Mouse (Mus musculus): ENCODE results near the gene Baz2b. TPM values are rescaled to one million over a fixed set of nuclear protein-coding genes. Genes with fewer than 3 reads are reported as not detected.
"Not testable (repeated sequence)": the region's sequence is repeated elsewhere in the genome, so short reads cannot be mapped to it uniquely, and the experiment has no call there.

Baz2b gene
- polyA plus RNA-seq, 1 experiment from 2014 or later = 34.0 TPM

DNA sequence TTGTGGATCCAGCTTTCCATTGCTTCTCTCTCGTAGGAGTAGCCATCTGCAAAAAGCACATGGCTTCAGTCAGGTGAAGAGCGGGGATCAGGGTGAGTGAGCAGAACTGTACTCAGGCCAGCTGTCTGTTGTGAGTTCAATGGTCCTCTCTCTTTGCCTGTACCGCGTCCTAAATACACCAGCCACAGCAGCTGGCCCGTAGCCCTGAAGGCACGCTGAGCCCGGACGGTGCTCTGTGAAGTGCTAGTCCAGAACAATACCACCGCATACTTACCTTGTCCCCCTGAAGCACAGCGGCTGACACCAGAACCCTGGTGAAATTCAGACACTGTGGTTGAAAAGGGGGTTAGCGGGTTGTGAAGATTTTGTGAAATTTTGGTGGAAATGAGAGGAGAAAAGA is 356.7 kb downstream of the Baz2b start:
- H3K27ac ChIP-seq (replicated peaks) = no peak overlapping the region
- no peak overlapping the region for H3K4me2 ChIP-seq (replicated peaks; ENCODE audit: low read depth)
- H3K27me3 ChIP-seq (ENCODE audit: control insufficient read depth, insufficient read depth, low read length) = no peaks in the 10 kb centered on the region
- H3K4me3 ChIP-seq (ENCODE audit: low read depth, low read length) = no peak overlapping the region
- DNase-seq (ENCODE audit: low spot score) = no peak
- TF ChIP-seq EP300 (optimal IDR thresholded peaks at IDR 0.05) (no peak), CTCF (IDR thresholded peaks at IDR 0.05; ENCODE audit: low read depth) (no peak)
- H3K9ac ChIP-seq (ENCODE audit: low read length) = no peak overlapping the region
- 91% methylated on average over 11 of the region's 11 CpGs for WGBS
- peaks cover 5% of the 10 kb centered on the region; the same call in 1 of the 2 replicates for H3K36me3 ChIP-seq (ENCODE audit: control insufficient read depth, insufficient read depth, low read length)
- H3K4me1 ChIP-seq (replicated peaks; ENCODE audit: control insufficient read depth, insufficient read depth) = no peaks in the 10 kb centered on the region
- no peaks in the 10 kb centered on the region for H3K9me3 ChIP-seq (ENCODE audit: control insufficient read depth, low read length)
- ATAC-seq (ENCODE audit: low FRiP score, low TSS enrichment) = no peak

DNA sequence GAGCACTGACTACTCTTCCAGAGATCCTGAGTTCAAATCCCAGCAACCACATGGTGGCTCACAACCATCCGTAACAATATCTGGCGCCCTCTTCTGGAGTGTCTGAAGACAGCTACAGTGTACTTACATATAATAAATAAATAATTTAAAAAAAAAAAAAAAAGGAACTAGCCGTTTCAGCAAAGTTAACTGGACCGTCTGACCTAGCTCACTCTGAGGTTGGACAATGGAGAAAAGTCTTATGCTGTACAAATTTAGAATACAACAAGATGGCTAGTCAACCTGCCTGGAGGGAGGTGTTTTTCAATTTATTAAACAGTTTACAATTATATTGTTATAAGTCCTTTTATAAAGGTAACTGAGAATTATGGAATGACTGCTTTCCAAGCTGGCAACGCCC is 357.8 kb downstream of the Baz2b start:
- H3K9ac ChIP-seq (ENCODE audit: low read length); H3K4me3 ChIP-seq (ENCODE audit: low read depth, low read length); H3K4me1 ChIP-seq (replicated peaks; ENCODE audit: control insufficient read depth, insufficient read depth); DNase-seq (ENCODE audit: low spot score); ATAC-seq (ENCODE audit: low FRiP score, low TSS enrichment); H3K36me3 ChIP-seq (ENCODE audit: control insufficient read depth, insufficient read depth, low read length); H3K4me2 ChIP-seq (replicated peaks; ENCODE audit: low read depth); H3K27me3 ChIP-seq (ENCODE audit: control insufficient read depth, insufficient read depth, low read length); H3K27ac ChIP-seq (replicated peaks); H3K9me3 ChIP-seq (ENCODE audit: control insufficient read depth, low read length): not testable (repeated sequence)
- 78% methylated on average over 3 of the region's 5 CpGs for WGBS

Other genes with a start within 250 kb of the Baz2b start
- gene March7, start within 50 bp of the Baz2b start, polyA plus RNA-seq (2015; fragmentation: Nextera tagmentation; extraction: Ambion mirVana) = 48.8 and 53.5 TPM in 2 replicates
- 25.6 and 26.0 TPM in 2 replicates for gene Cd302, start 74.6 kb upstream of the Baz2b start, polyA plus RNA-seq (2015; fragmentation: Nextera tagmentation; extraction: Ambion mirVana)
- 0.18 and 0.23 TPM in 2 replicates for gene Ly75, start 173.5 kb upstream of the Baz2b start, polyA plus RNA-seq (2015; fragmentation: Nextera tagmentation; extraction: Ambion mirVana)